Mouse (Mus musculus) limb, embryonic 14.5 days (tissue): ENCODE measurements around the gene C1qb. TPM values are rescaled to one million over a fixed set of nuclear protein-coding genes. Genes with fewer than 3 reads are reported as not detected.

Source experiments
- ATAC-seq: fragments of 200-750 bp; cut with Nextera tagmentation; 2 replicates; pipeline ENCODE4 v1.8.0; 2017; ENCODE audit warnings: low read depth, moderate number of reproducible peaks, moderate TSS enrichment; ENCODE audit not compliant: low FRiP score
- DNase-seq: peaks from one replicate; pipeline ENCODE4 v3.0.0-alpha.2; 2015; ENCODE audit warnings: low spot score
- H3K27ac ChIP-seq: fragments of 300-500 bp; sonication (generic); replicated peaks from 2 replicates; pipeline ENCODE4 v1.5.1; 2014; ENCODE audit warnings: low read depth, mild to moderate bottlenecking, low read length, moderate library complexity, mixed read lengths
- H3K27me3 ChIP-seq: fragments of 300-500 bp; sonication (generic); 2 replicates; pipeline ENCODE4 v1.6.1; 2014; ENCODE audit warnings: low read length, mixed read lengths; ENCODE audit not compliant: control insufficient read depth, insufficient read depth
- H3K36me3 ChIP-seq: fragments of 300-500 bp; sonication (generic); 2 replicates; pipeline ENCODE4 v1.6.1; 2014; ENCODE audit warnings: mild to moderate bottlenecking, low read length, moderate library complexity, mixed read lengths; ENCODE audit not compliant: control insufficient read depth, insufficient read depth
- H3K4me1 ChIP-seq: fragments of 300-500 bp; sonication (generic); 2 replicates; pipeline ENCODE4 v1.6.1; 2014; ENCODE audit warnings: antibody characterized with exemption, low read length, mixed read lengths; ENCODE audit not compliant: control insufficient read depth, insufficient read depth
- H3K4me2 ChIP-seq: fragments of 300-500 bp; sonication (generic); replicated peaks from 2 replicates; pipeline ENCODE4 v1.6.1; 2014; ENCODE audit warnings: low read depth, mild to moderate bottlenecking, low read length, moderate library complexity; ENCODE audit not compliant: severe bottlenecking
- H3K4me3 ChIP-seq: fragments of 300-500 bp; sonication (generic); replicated peaks from 2 replicates; pipeline ENCODE4 v1.5.1; 2014; ENCODE audit warnings: low read length
- H3K9ac ChIP-seq: fragments of 300-500 bp; sonication (generic); 2 replicates; pipeline ENCODE4 v1.6.1; 2014; ENCODE audit warnings: mild to moderate bottlenecking, low read depth, low read length, moderate library complexity; ENCODE audit not compliant: severe bottlenecking
- H3K9me3 ChIP-seq: fragments of 300-500 bp; sonication (generic); 2 replicates; pipeline ENCODE4 v1.6.1; 2016; ENCODE audit warnings: low read length; ENCODE audit not compliant: control insufficient read depth
- POLR2A ChIP-seq: fragments of 200-500 bp; IDR thresholded peaks from 2 replicates; pipeline ENCODE4 v1.8.0; 2012; ENCODE audit warnings: inconsistent platforms, mild to moderate bottlenecking, moderate library complexity, borderline replicate concordance; ENCODE audit not compliant: insufficient read depth, insufficient read length; ENCODE audit errors: extremely low read depth
- WGBS: fragments of 180-500 bp; shearing (Covaris S2); extraction: QIAGEN DNeasy Blood & Tissue Kit; methylation state at CpG from one replicate; pipeline ENCODE4 v1.1.7; 2014; 5-methylcytosine and 5-hydroxymethylcytosine counted together
- polyA plus RNA-seq, 2 experiments: library from polyadenylated mRNA; depleted of rRNA in 1 of 2; stranded (reverse) in 1 of 2; unstranded in 1 of 2; fragments of >200 nt; fragmentation: Nextera tagmentation in 1 of 2; extraction: Ambion mirVana in 1 of 2; gene quantifications; 2 replicates each; pipeline versions ENCODE4 v1.2.1 to v1.2.3; 2012 to 2014

Gene C1qb
- 56.2 and 66.4 TPM in 2 replicates for polyA plus RNA-seq (2012; rRNA removed)
- 81.2 and 81.8 TPM in 2 replicates for polyA plus RNA-seq (2014; fragmentation: Nextera tagmentation; extraction: Ambion mirVana)

GRCm38 (mm10) chr4:136886101-136886500 lies at the start of gene C1qb:
Gene C1qb, minus strand, starts transcription at chr4:136886187.
- 52% methylated on average over 7 of the region's 7 CpGs for WGBS
- Histone ChIP-seq H3K4me3 (no peak within 1 kb of the TSS), H3K9me3 (no peaks in the 10 kb centered on the region), H3K27ac (no peak within 1 kb of the TSS), H3K4me2 (no peak within 1 kb of the TSS), H3K27me3 (no peaks in the 10 kb centered on the region), H3K9ac (no peak within 1 kb of the TSS), H3K36me3 (no peaks in the 10 kb centered on the region), H3K4me1 (no peaks in the 10 kb centered on the region)
- ATAC-seq (no peak), DNase-seq (no peak)
- TF ChIP-seq POLR2A: no peak

- DNase-seq: no peak
- H3K9me3 ChIP-seq: no peaks in the 10 kb centered on the region
- no peak for TF ChIP-seq POLR2A
- H3K27ac ChIP-seq: no peak overlapping the region
- H3K4me3 ChIP-seq: no peak overlapping the region
- H3K9ac ChIP-seq: no peak overlapping the region
- H3K36me3 ChIP-seq: no peaks in the 10 kb centered on the region
- no peaks in the 10 kb centered on the region for H3K27me3 ChIP-seq
- no peak overlapping the region for H3K4me2 ChIP-seq
- ATAC-seq: no peak
- H3K4me1 ChIP-seq: no peaks in the 10 kb centered on the region
- 56% methylated on average over 18 of the region's 18 CpGs for WGBS
These were observed 49.0 kb upstream of the C1qb start for GRCm38 (mm10) chr4:136934746-136935613.

- TF ChIP-seq POLR2A: no peak
- Histone ChIP-seq H3K9ac (no peak overlapping the region), H3K36me3 (no peaks in the 10 kb centered on the region), H3K27ac (no peak overlapping the region), H3K27me3 (no peaks in the 10 kb centered on the region; the same call in 1 of the 2 replicates), H3K4me3 (no peak overlapping the region), H3K4me2 (no peak overlapping the region), H3K9me3 (no peaks in the 10 kb centered on the region), H3K4me1 (no peaks in the 10 kb centered on the region)
- DNase-seq (no peak), ATAC-seq (no peak)
- 87% methylated on average over 8 of the region's 8 CpGs for WGBS
These were observed 44.5 kb upstream of the C1qb start for GRCm38 (mm10) chr4:136930474-136930873.

- H3K4me1 ChIP-seq: no peaks in the 10 kb centered on the region
- DNase-seq: no peak
These were observed 42.9 kb upstream of the C1qb start for GRCm38 (mm10) chr4:136928928-136929327.

GRCm38 (mm10) chr4:136925804-136926203 lies 39.8 kb upstream of the C1qb start:
- WGBS: 24% methylated on average over 15 of the region's 15 CpGs
- Histone ChIP-seq H3K4me3 (no peak overlapping the region), H3K9ac (no peak overlapping the region), H3K27ac (no peak overlapping the region), H3K9me3 (no peaks in the 10 kb centered on the region), H3K36me3 (no peaks in the 10 kb centered on the region), H3K4me1 (no peaks in the 10 kb centered on the region), H3K4me2 (no peak overlapping the region), H3K27me3 (no peaks in the 10 kb centered on the region; the same call in 1 of the 2 replicates)
- ATAC-seq: no peak
- TF ChIP-seq POLR2A: no peak
- no peak for DNase-seq

More at GRCm38 (mm10) chr4:136928928-136929327, 42.9 kb upstream of the C1qb start:
- 13% methylated on average over 5 of the region's 5 CpGs for WGBS
- no peak overlapping the region for H3K9ac ChIP-seq
- no peak overlapping the region for H3K4me2 ChIP-seq
- H3K27ac ChIP-seq: no peak overlapping the region
- TF ChIP-seq POLR2A: no peak
- H3K4me3 ChIP-seq: no peak overlapping the region
- no peaks in the 10 kb centered on the region; the same call in 1 of the 2 replicates for H3K27me3 ChIP-seq
- no peaks in the 10 kb centered on the region for H3K36me3 ChIP-seq
- no peak for ATAC-seq
- H3K9me3 ChIP-seq: no peaks in the 10 kb centered on the region
